Mouse (Mus musculus): ENCODE results near the gene Cdkl4. TPM values are rescaled to one million over a fixed set of nuclear protein-coding genes. Genes with fewer than 3 reads are reported as not detected.

Cdkl4 gene
- polyA plus RNA-seq, 1 experiment from 2014 or later: 1.5 TPM

DNA sequence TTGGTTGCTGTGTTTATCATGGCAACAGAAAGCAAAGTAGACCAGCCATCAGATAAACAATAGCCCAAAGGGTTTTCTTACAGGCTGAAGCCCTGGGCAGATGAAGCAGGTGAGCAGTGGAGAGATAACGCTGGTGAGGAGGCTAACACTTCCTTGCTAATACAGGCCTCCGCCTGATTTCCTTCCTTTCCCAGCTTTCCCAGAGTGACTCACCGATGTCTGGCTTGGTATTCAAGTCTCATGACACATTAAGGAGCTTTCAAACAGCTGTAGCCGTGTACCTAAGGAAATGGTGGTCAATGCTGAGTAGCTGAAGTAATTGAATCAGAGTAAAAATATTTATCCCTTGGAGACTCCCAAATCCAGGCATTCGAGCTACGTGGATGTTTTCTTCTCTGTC is 71.8 kb downstream of the Cdkl4 start:
- Histone ChIP-seq H3K4me2 (no peak overlapping the region), H3K4me3 (replicated peaks) (no peak overlapping the region), H3K9me3 (no peaks in the 10 kb centered on the region), H3K27ac (no peak overlapping the region), H3K36me3 (replicated peaks) (no peaks in the 10 kb centered on the region), H3K27me3 (no peaks in the 10 kb centered on the region), H3K9ac (no peak overlapping the region), H3K4me1 (no peaks in the 10 kb centered on the region)
- WGBS: 91% methylated on average over 6 of the region's 6 CpGs
- no peak for ATAC-seq (ENCODE audit: low FRiP score)

DNA sequence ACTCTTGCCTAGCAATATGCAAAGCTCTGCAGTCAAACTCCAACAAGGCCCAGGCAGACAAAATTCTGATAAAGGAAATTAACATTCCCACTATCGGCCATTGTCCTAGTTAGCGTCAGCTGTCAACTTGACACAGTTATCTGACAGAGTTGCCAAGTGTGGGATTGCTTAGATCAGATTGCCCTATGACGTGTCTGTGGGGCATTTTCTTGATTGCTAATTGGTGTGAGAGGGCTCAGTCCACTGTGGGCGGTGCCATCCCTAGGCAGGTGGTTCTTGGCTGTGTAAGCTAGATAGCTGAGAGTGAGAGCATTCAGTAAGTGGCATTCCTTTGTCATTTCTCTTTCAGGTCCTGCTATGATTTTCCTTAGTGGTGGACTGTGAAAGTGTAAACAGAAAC is 72.3 kb downstream of the Cdkl4 start:
- ATAC-seq (ENCODE audit: low FRiP score): no peak
- Histone ChIP-seq H3K9ac (no peak overlapping the region), H3K36me3 (replicated peaks) (no peaks in the 10 kb centered on the region), H3K9me3 (no peaks in the 10 kb centered on the region), H3K27ac (no peak overlapping the region), H3K4me1 (no peaks in the 10 kb centered on the region), H3K4me3 (replicated peaks) (no peak overlapping the region), H3K27me3 (no peaks in the 10 kb centered on the region), H3K4me2 (no peak overlapping the region)
- 87% methylated on average over 4 of the region's 4 CpGs for WGBS

DNA sequence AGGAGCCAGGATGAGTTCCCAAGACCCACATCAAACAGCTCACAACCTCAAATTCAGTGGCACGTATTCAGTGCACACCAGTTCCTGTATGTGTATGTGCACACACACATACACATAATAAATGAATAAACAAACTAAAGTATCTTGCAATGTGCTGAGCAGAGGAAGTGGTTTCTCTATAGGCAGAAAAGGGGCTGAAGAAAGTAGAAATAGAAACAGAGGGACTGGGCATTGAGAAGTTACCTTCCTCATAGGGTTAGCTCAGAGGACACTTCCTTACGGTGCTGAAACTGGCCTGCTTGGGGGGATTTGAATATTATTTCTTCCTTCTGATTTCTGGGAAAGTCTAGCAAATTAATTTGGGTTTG is 75.8 kb downstream of the Cdkl4 start:
- H3K4me3 ChIP-seq (replicated peaks): no peak overlapping the region
- no peak overlapping the region for H3K9ac ChIP-seq
- no peak for ATAC-seq (ENCODE audit: low FRiP score)
- H3K27ac ChIP-seq: no peak overlapping the region
- no peaks in the 10 kb centered on the region for H3K27me3 ChIP-seq
- no peak overlapping the region for H3K4me2 ChIP-seq
- WGBS: 86% methylated on average over 2 of the region's 2 CpGs
- no peaks in the 10 kb centered on the region for H3K4me1 ChIP-seq
- H3K9me3 ChIP-seq: no peaks in the 10 kb centered on the region
- no peaks in the 10 kb centered on the region for H3K36me3 ChIP-seq (replicated peaks)

DNA sequence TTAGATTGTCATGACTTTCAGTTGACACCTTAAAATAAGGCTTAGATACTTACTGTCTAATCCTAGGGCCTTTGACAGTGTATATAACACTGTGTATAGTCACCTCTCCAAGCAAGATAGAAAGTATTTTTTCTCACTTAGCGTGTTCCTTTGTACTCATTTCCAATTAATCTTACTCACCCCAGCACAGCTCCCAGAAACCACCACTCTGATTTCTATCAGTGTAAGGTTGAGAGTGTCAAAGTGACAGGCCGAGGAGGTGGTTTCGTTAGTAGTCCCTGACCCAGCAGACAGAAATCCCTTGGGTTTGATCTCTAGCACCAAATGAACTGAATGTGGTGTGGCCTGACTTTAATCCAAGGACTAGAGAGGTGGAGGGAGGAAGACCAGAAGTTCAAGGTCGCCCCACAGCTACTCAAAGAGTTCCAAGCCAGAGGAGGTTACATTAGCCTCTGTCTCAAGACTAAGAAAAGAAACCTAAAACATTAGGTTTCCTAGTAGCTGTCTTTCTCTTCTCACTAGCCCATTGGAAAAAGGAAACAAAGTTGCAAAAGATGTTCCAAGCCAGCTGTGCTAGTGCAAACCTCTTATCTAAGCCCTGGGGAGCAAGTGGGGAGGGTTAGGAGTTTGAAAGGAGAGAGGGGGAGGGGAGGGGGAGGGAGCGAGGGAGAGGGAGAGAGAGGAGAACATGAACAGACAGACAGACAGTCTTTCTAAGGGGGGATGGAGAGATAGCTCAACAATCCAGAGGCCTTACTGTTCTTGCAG is 76.4 kb downstream of the Cdkl4 start:
- Histone ChIP-seq H3K27me3 (no peaks in the 10 kb centered on the region), H3K9me3 (no peaks in the 10 kb centered on the region), H3K4me1 (no peaks in the 10 kb centered on the region), H3K36me3 (replicated peaks) (no peaks in the 10 kb centered on the region), H3K9ac (no peak overlapping the region), H3K4me3 (replicated peaks) (no peak overlapping the region), H3K27ac (no peak overlapping the region), H3K4me2 (no peak overlapping the region)
- ATAC-seq (ENCODE audit: low FRiP score): no peak
- WGBS: 72% methylated on average over 5 of the region's 5 CpGs

GRCm38 (mm10) chr17:80500025-80500424 is 77.6 kb downstream of the Cdkl4 start:
- H3K27ac ChIP-seq: no peak overlapping the region
- H3K9ac ChIP-seq: no peak overlapping the region
- H3K4me2 ChIP-seq: no peak overlapping the region
- 82% methylated on average over 4 of the region's 4 CpGs for WGBS
- H3K4me3 ChIP-seq (replicated peaks): no peak overlapping the region
- no peak for ATAC-seq (ENCODE audit: low FRiP score)
- H3K27me3 ChIP-seq: no peaks in the 10 kb centered on the region
- no peaks in the 10 kb centered on the region for H3K36me3 ChIP-seq (replicated peaks)
- H3K4me1 ChIP-seq: no peaks in the 10 kb centered on the region
- no peaks in the 10 kb centered on the region for H3K9me3 ChIP-seq

GRCm38 (mm10) chr17:80498600-80499268 is 78.9 kb downstream of the Cdkl4 start:
- Histone ChIP-seq H3K9me3 (no peaks in the 10 kb centered on the region), H3K27me3 (no peaks in the 10 kb centered on the region), H3K4me3 (replicated peaks) (no peak overlapping the region), H3K4me2 (no peak overlapping the region), H3K27ac (no peak overlapping the region), H3K4me1 (no peaks in the 10 kb centered on the region), H3K9ac (no peak overlapping the region), H3K36me3 (replicated peaks) (no peaks in the 10 kb centered on the region)
- 67% methylated on average over 11 of the region's 11 CpGs for WGBS
- ATAC-seq (ENCODE audit: low FRiP score): no peak

DNA sequence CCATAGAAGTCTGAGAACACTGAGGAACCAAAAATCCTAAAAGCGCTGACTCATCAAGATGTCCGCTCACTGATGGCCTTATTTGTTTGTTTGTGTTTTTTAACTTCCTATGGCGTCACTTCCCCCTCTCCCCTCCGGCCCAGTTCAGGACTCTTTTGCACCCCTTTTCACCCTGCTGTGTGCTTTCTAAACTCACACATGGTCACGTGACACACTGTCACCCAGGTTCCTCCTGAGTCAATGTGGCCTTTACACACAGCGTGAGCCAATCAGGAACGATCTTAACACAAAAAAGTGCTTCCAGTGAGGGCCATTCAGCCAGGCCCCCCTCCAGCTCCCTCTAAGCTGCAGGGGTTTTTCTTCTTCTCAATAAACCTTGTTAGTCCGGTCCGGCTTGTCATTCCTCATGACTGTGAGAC is 80.4 kb downstream of the Cdkl4 start:
- Histone ChIP-seq H3K36me3 (replicated peaks) (no peaks in the 10 kb centered on the region), H3K9me3 (no peaks in the 10 kb centered on the region), H3K9ac (no peak overlapping the region), H3K4me1 (no peaks in the 10 kb centered on the region), H3K27me3 (no peaks in the 10 kb centered on the region), H3K27ac (no peak overlapping the region), H3K4me2 (no peak overlapping the region), H3K4me3 (replicated peaks) (no peak overlapping the region)
- no peak for ATAC-seq (ENCODE audit: low FRiP score)
- 33% methylated on average over 9 of the region's 9 CpGs for WGBS

DNA sequence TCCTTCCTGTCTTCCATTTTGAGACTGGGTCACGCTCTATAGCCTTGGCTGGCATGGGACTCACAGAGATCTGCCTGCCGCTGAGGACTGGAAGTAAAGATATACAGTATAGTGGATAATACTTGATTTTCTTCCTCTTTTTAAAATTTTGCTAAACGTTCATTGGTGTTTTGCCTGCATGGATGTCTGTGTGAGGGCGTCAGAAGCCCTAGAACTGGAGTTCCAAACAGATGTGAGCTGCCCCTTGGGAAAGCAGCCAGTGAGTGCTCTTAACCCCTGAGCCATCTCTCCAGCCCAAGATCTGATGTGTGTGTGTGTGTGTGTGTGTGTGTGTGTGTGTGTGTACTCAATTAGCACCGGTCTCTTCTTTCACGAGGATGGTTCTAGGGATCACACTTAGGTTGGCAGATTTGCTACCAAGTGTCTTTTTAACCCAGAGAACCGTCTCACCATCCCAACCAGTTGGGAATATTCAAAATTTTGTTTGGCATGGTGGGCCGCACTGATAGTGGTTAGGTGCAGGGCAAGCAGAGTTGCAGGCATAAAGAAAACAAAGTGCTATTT is 80.9 kb downstream of the Cdkl4 start:
- 87% methylated on average over 8 of the region's 8 CpGs for WGBS
- H3K4me1 ChIP-seq: no peaks in the 10 kb centered on the region
- H3K4me2 ChIP-seq: no peak overlapping the region
- no peaks in the 10 kb centered on the region for H3K9me3 ChIP-seq
- no peak for ATAC-seq (ENCODE audit: low FRiP score)
- H3K9ac ChIP-seq: no peak overlapping the region
- no peak overlapping the region for H3K4me3 ChIP-seq (replicated peaks)
- H3K36me3 ChIP-seq (replicated peaks): no peaks in the 10 kb centered on the region
- no peaks in the 10 kb centered on the region for H3K27me3 ChIP-seq
- H3K27ac ChIP-seq: no peak overlapping the region

DNA sequence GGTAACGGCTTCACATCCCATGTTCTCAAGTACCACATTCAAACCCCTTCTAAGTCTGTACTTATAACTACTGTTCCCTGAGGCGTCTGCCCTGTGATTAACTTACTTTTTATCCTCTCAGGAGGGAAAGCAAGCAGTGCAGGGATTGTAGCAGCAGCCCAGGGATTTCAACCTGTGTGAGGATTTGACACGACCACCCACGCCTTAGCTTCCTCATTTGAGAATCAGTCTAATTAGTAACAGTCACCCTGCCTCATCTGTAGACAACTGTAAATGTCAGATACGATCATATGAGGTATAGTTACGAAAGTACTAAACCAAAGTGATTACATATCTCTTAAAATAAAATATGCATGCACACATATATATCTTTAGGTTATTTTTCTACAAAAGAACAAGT is 81.4 kb downstream of the Cdkl4 start:
- no peak overlapping the region for H3K4me2 ChIP-seq
- H3K9ac ChIP-seq: no peak overlapping the region
- H3K9me3 ChIP-seq: no peaks in the 10 kb centered on the region
- no peak overlapping the region for H3K4me3 ChIP-seq (replicated peaks)
- no peak for ATAC-seq (ENCODE audit: low FRiP score)
- H3K27ac ChIP-seq: no peak overlapping the region
- H3K4me1 ChIP-seq: no peaks in the 10 kb centered on the region
- H3K27me3 ChIP-seq: no peaks in the 10 kb centered on the region
- 79% methylated on average over 6 of the region's 6 CpGs for WGBS
- H3K36me3 ChIP-seq (replicated peaks): no peaks in the 10 kb centered on the region

GRCm38 (mm10) chr17:80493891-80494290 is 83.7 kb downstream of the Cdkl4 start:
- Histone ChIP-seq H3K4me3 (replicated peaks) (no peak overlapping the region), H3K27me3 (no peaks in the 10 kb centered on the region), H3K9me3 (no peaks in the 10 kb centered on the region), H3K9ac (no peak overlapping the region), H3K27ac (no peak overlapping the region), H3K4me1 (no peaks in the 10 kb centered on the region), H3K36me3 (replicated peaks) (no peaks in the 10 kb centered on the region), H3K4me2 (no peak overlapping the region)
- ATAC-seq (ENCODE audit: low FRiP score): no peak
- 82% methylated on average over 1 of the region's 1 CpGs for WGBS

DNA sequence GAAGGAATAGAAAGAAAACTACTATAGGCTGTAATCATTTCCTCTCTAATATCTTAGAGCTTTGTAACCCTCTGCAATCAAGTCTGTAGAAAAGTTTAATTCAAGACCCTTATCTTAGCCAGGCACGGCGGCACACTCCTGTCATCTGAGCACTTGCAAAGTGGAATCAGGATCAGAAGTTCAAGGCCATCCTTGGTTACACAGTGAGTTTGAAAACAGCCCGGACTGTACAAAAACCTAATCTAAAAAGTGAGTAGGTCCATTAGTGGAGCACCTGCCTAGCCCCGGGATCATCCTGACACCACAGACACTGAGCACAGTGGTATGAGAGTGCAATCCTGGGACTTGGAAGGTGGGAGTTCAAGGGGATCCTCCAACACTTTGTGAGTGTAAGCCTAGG is 84.8 kb downstream of the Cdkl4 start:
- WGBS: 91% methylated on average over 4 of the region's 4 CpGs

DNA sequence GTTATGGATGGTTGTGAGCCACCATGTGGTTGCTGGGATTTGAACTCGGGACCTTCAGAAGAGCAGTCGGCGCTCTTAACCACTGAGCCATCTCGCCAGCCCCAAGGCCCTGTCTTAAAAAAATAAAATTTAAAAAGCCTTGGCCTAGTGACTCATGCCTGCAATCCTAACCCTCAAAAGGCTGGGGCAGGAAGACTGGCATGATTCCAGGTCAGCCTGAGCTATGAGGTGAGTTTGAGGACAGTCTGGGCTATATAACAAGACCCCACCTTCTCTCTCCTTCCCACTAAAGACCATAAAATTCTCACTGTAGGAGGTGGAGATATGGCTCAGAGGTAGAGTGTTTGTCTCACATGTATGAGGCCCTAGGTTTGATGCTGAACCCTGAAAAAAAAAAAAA is 85.3 kb downstream of the Cdkl4 start:
- H3K36me3 ChIP-seq (replicated peaks): no peaks in the 10 kb centered on the region
- no peaks in the 10 kb centered on the region for H3K27me3 ChIP-seq
- ATAC-seq (ENCODE audit: low FRiP score): no peak
- WGBS: 96% methylated on average over 4 of the region's 4 CpGs
- H3K4me3 ChIP-seq (replicated peaks): no peak overlapping the region
- H3K9me3 ChIP-seq: no peaks in the 10 kb centered on the region
- H3K9ac ChIP-seq: no peak overlapping the region
- no peak overlapping the region for H3K4me2 ChIP-seq
- H3K4me1 ChIP-seq: no peaks in the 10 kb centered on the region
- H3K27ac ChIP-seq: no peak overlapping the region

More for the DNA sequence above, 84.8 kb downstream of the Cdkl4 start:
- H3K27ac ChIP-seq: no peak overlapping the region
- H3K4me2 ChIP-seq: no peak overlapping the region
- no peaks in the 10 kb centered on the region for H3K9me3 ChIP-seq
- H3K36me3 ChIP-seq (replicated peaks): no peaks in the 10 kb centered on the region
- no peak overlapping the region for H3K9ac ChIP-seq
- H3K4me1 ChIP-seq: no peaks in the 10 kb centered on the region
- H3K27me3 ChIP-seq: no peaks in the 10 kb centered on the region
- no peak for ATAC-seq (ENCODE audit: low FRiP score)
- H3K4me3 ChIP-seq (replicated peaks): no peak overlapping the region

GRCm38 (mm10) chr17:80490166-80490565 is 87.4 kb downstream of the Cdkl4 start:
- Histone ChIP-seq H3K4me2 (no peak overlapping the region), H3K9me3 (no peaks in the 10 kb centered on the region), H3K4me1 (no peaks in the 10 kb centered on the region), H3K27ac (no peak overlapping the region), H3K36me3 (replicated peaks) (no peaks in the 10 kb centered on the region), H3K4me3 (replicated peaks) (no peak overlapping the region), H3K27me3 (no peaks in the 10 kb centered on the region), H3K9ac (no peak overlapping the region)
- no peak for ATAC-seq (ENCODE audit: low FRiP score)
- WGBS: 66% methylated on average over 5 of the region's 5 CpGs
